Mouse (Mus musculus) neural tube, embryonic 15.5 days (tissue): ENCODE data around the gene Klf3. TPM values are rescaled to one million over a fixed set of nuclear protein-coding genes. Genes with fewer than 3 reads are reported as not detected.

Experiments used
- ATAC-seq: fragments of 200-750 bp; cut with Nextera tagmentation; 2 replicates; pipeline ENCODE4 v1.8.0; 2017; ENCODE audit warnings: mild to moderate bottlenecking, moderate TSS enrichment, moderate library complexity; ENCODE audit not compliant: low FRiP score
- H3K27ac ChIP-seq: fragments of 300-500 bp; sonication (generic); replicated peaks from 2 replicates; pipeline ENCODE4 v1.5.1; 2015; ENCODE audit warnings: mild to moderate bottlenecking, inconsistent platforms
- H3K27me3 ChIP-seq: fragments of 300-500 bp; sonication (generic); replicated peaks from 2 replicates; pipeline ENCODE4 v1.6.1; 2015; ENCODE audit warnings: inconsistent platforms
- H3K36me3 ChIP-seq: fragments of 300-500 bp; sonication (generic); 2 replicates; pipeline ENCODE4 v1.6.1; 2015; ENCODE audit warnings: inconsistent platforms
- H3K4me1 ChIP-seq: fragments of 300-500 bp; sonication (generic); 2 replicates; pipeline ENCODE4 v1.6.1; 2015; ENCODE audit warnings: inconsistent platforms
- H3K4me2 ChIP-seq: fragments of 300-500 bp; sonication (generic); 2 replicates; pipeline ENCODE4 v1.6.1; 2015; ENCODE audit warnings: inconsistent platforms, mild to moderate bottlenecking, moderate library complexity
- H3K4me3 ChIP-seq: fragments of 300-500 bp; sonication (generic); replicated peaks from 2 replicates; pipeline ENCODE4 v1.5.1; 2015; ENCODE audit warnings: mild to moderate bottlenecking, inconsistent platforms
- H3K9ac ChIP-seq: fragments of 300-500 bp; sonication (generic); replicated peaks from 2 replicates; pipeline ENCODE4 v1.6.1; 2015; ENCODE audit warnings: mild to moderate bottlenecking, inconsistent platforms
- H3K9me3 ChIP-seq: fragments of 300-500 bp; sonication (generic); replicated peaks from 2 replicates; pipeline ENCODE4 v1.6.1; 2016; ENCODE audit warnings: inconsistent platforms
- WGBS: fragments of 180-500 bp; shearing (Covaris S2); methylation state at CpG from one replicate; pipeline ENCODE4 v1.1.7; 2015; ENCODE audit warnings: mixed read lengths; 5-methylcytosine and 5-hydroxymethylcytosine counted together
- polyA plus RNA-seq: library from polyadenylated mRNA; unstranded; fragments of >200 nt; fragmentation: Nextera tagmentation; extraction: Ambion mirVana; gene quantifications from 2 replicates; pipeline ENCODE4 v1.2.1, GENCODE M21; 2015

Gene Klf3
- polyA plus RNA-seq, 1 experiment from 2014 or later, result 16.6 TPM

GRCm38 (mm10) chr5:64821294-64821693 lies 18.1 kb downstream of the Klf3 start:
- Histone ChIP-seq H3K9me3 (no peaks in the 10 kb centered on the region), H3K4me1 (0 out of 2 replicates have a peak, but pooled peaks cover 6% of the 10 kb centered on the region), H3K27me3 (no peaks in the 10 kb centered on the region), H3K27ac (no peak overlapping the region), H3K36me3 (peaks cover 18% of the 10 kb centered on the region), H3K4me3 (no peak overlapping the region), H3K9ac (no peak overlapping the region), H3K4me2 (no peak overlapping the region)
- no peak for ATAC-seq
- WGBS, result 96% methylated on average over 2 of the region's 2 CpGs

- H3K4me3 ChIP-seq, result no peak overlapping the region
- 0 out of 2 replicates have a peak, but pooled peaks cover 4% of the 10 kb centered on the region for H3K4me1 ChIP-seq
- WGBS, result 95% methylated on average over 24 of the region's 24 CpGs
- no peak overlapping the region for H3K27ac ChIP-seq
- H3K27me3 ChIP-seq, result no peaks in the 10 kb centered on the region
- ATAC-seq, result no peak
- H3K9me3 ChIP-seq, result no peaks in the 10 kb centered on the region
- peaks cover 19% of the 10 kb centered on the region for H3K36me3 ChIP-seq
- H3K9ac ChIP-seq, result no peak overlapping the region
- no peak overlapping the region for H3K4me2 ChIP-seq
Measured at GRCm38 (mm10) chr5:64821964-64822363, 18.8 kb downstream of the Klf3 start.

GRCm38 (mm10) chr5:64823431-64823830 lies 20.2 kb downstream of the Klf3 start:
- no peak overlapping the region for H3K4me2 ChIP-seq
- no peak overlapping the region for H3K4me3 ChIP-seq
- WGBS, result 98% methylated on average over 11 of the region's 11 CpGs
- no peaks in the 10 kb centered on the region for H3K4me1 ChIP-seq
- no peak overlapping the region for H3K27ac ChIP-seq
- H3K27me3 ChIP-seq, result no peaks in the 10 kb centered on the region
- ATAC-seq, result no peak
- H3K36me3 ChIP-seq, result peaks cover 25% of the 10 kb centered on the region
- no peaks in the 10 kb centered on the region for H3K9me3 ChIP-seq
- H3K9ac ChIP-seq, result no peak overlapping the region

GRCm38 (mm10) chr5:64824765-64825164 lies 21.6 kb downstream of the Klf3 start:
- Histone ChIP-seq H3K9me3 (no peaks in the 10 kb centered on the region), H3K4me1 (no peaks in the 10 kb centered on the region), H3K9ac (no peak overlapping the region), H3K36me3 (peaks cover 35% of the 10 kb centered on the region), H3K4me3 (no peak overlapping the region), H3K27me3 (no peaks in the 10 kb centered on the region), H3K4me2 (no peak overlapping the region), H3K27ac (no peak overlapping the region)
- ATAC-seq, result no peak
- WGBS, result 89% methylated on average over 3 of the region's 3 CpGs

GRCm38 (mm10) chr5:64825496-64825895 lies 22.3 kb downstream of the Klf3 start:
- no peak for ATAC-seq
- H3K27me3 ChIP-seq, result no peaks in the 10 kb centered on the region
- H3K27ac ChIP-seq, result no peak overlapping the region
- no peak overlapping the region for H3K4me2 ChIP-seq
- 88% methylated on average over 7 of the region's 7 CpGs for WGBS
- no peak overlapping the region for H3K4me3 ChIP-seq
- H3K36me3 ChIP-seq, result peaks cover 36% of the 10 kb centered on the region
- no peaks in the 10 kb centered on the region for H3K9me3 ChIP-seq
- H3K4me1 ChIP-seq, result no peaks in the 10 kb centered on the region
- no peak overlapping the region for H3K9ac ChIP-seq

- H3K9ac ChIP-seq, result no peak overlapping the region
- H3K27ac ChIP-seq, result no peak overlapping the region
- no peaks in the 10 kb centered on the region for H3K4me1 ChIP-seq
- no peaks in the 10 kb centered on the region for H3K9me3 ChIP-seq
- no peaks in the 10 kb centered on the region for H3K27me3 ChIP-seq
- H3K36me3 ChIP-seq, result peaks cover 32% of the 10 kb centered on the region
- no peak overlapping the region for H3K4me2 ChIP-seq
- H3K4me3 ChIP-seq, result no peak overlapping the region
- 96% methylated on average over 12 of the region's 12 CpGs for whole genome bisulfite sequencing
- ATAC-seq, result no peak
Measured at GRCm38 (mm10) chr5:64827151-64827550, 24.0 kb downstream of the Klf3 start.

GRCm38 (mm10) chr5:64828314-64828713 lies 25.1 kb downstream of the Klf3 start:
- H3K4me3 ChIP-seq, result no peak overlapping the region
- WGBS, result 90% methylated on average over 9 of the region's 9 CpGs
- ATAC-seq, result no peak
- no peaks in the 10 kb centered on the region for H3K9me3 ChIP-seq
- no peaks in the 10 kb centered on the region for H3K4me1 ChIP-seq
- peaks cover 25% of the 10 kb centered on the region for H3K36me3 ChIP-seq
- no peak overlapping the region for H3K9ac ChIP-seq
- H3K27me3 ChIP-seq, result no peaks in the 10 kb centered on the region
- no peak overlapping the region for H3K27ac ChIP-seq
- H3K4me2 ChIP-seq, result no peak overlapping the region

GRCm38 (mm10) chr5:64829606-64830005 lies 26.4 kb downstream of the Klf3 start:
- peaks cover 18% of the 10 kb centered on the region for H3K36me3 ChIP-seq
- H3K4me1 ChIP-seq, result no peaks in the 10 kb centered on the region
- H3K9me3 ChIP-seq, result no peaks in the 10 kb centered on the region
- no peaks in the 10 kb centered on the region for H3K27me3 ChIP-seq
- WGBS, result 96% methylated on average over 10 of the region's 10 CpGs
- no peak overlapping the region for H3K4me2 ChIP-seq
- no peak overlapping the region for H3K4me3 ChIP-seq
- ATAC-seq, result no peak
- no peak overlapping the region for H3K9ac ChIP-seq
- no peak overlapping the region for H3K27ac ChIP-seq

GRCm38 (mm10) chr5:64830773-64831172 lies 27.6 kb downstream of the Klf3 start:
- Histone ChIP-seq H3K4me2 (no peak overlapping the region), H3K9me3 (no peaks in the 10 kb centered on the region), H3K27ac (no peak overlapping the region), H3K36me3 (peaks cover 18% of the 10 kb centered on the region), H3K4me1 (no peaks in the 10 kb centered on the region), H3K27me3 (no peaks in the 10 kb centered on the region), H3K4me3 (no peak overlapping the region), H3K9ac (no peak overlapping the region)
- no peak for ATAC-seq
- WGBS, result 85% methylated on average over 3 of the region's 3 CpGs

GRCm38 (mm10) chr5:64833410-64833809 lies 30.2 kb downstream of the Klf3 start:
- Histone ChIP-seq H3K4me1 (no peaks in the 10 kb centered on the region), H3K36me3 (peaks cover 11% of the 10 kb centered on the region), H3K27ac (no peak overlapping the region), H3K9me3 (0 out of 2 replicates have a peak, but pooled peaks cover 4% of the 10 kb centered on the region), H3K4me3 (no peak overlapping the region), H3K27me3 (no peaks in the 10 kb centered on the region), H3K4me2 (no peak overlapping the region), H3K9ac (no peak overlapping the region)
- ATAC-seq, result no peak

GRCm38 (mm10) chr5:64834213-64834612 lies 31.0 kb downstream of the Klf3 start:
- H3K36me3 ChIP-seq, result peaks cover 6% of the 10 kb centered on the region
- H3K4me3 ChIP-seq, result no peak overlapping the region
- 0 out of 2 replicates have a peak, but pooled peaks cover 4% of the 10 kb centered on the region for H3K9me3 ChIP-seq
- no peak overlapping the region for H3K4me2 ChIP-seq
- no peak overlapping the region for H3K9ac ChIP-seq
- ATAC-seq, result no peak
- WGBS, result 77% methylated on average over 1 of the region's 1 CpGs
- H3K27me3 ChIP-seq, result no peaks in the 10 kb centered on the region
- no peaks in the 10 kb centered on the region for H3K4me1 ChIP-seq
- no peak overlapping the region for H3K27ac ChIP-seq

- 0 out of 2 replicates have a peak, but pooled peaks cover 4% of the 10 kb centered on the region for H3K9me3 ChIP-seq
- H3K4me3 ChIP-seq, result no peak overlapping the region
- no peak for ATAC-seq
- no peaks in the 10 kb centered on the region for H3K27me3 ChIP-seq
- H3K4me2 ChIP-seq, result no peak overlapping the region
- H3K27ac ChIP-seq, result no peak overlapping the region
- 92% methylated on average over 4 of the region's 4 CpGs for WGBS
- H3K9ac ChIP-seq, result no peak overlapping the region
- no peaks in the 10 kb centered on the region for H3K36me3 ChIP-seq
- H3K4me1 ChIP-seq, result 0 out of 2 replicates have a peak, but pooled peaks cover 3% of the 10 kb centered on the region
Measured at GRCm38 (mm10) chr5:64835295-64835694, 32.1 kb downstream of the Klf3 start.
